16 mouse cellular contexts compared by ENCODE assay signal in the genomic region with DNA sequence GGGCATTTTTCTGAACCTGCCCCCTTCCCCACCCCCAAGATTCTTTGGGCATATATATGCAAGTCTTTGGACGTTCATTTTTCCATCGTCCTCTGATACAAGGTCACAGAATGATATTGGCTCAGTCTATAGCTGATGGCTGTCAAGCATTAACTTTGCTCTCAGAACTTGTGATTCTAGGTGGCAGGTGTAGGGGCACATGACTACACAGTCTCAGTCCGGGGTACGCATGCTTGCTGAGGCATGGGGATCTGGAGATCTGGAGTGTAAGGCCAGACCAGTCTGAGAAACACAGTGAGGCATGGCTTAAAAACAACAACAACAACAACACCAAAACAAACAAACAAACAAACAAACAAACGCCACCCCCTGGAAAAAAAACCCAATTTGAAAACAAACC.
"Had no signal": no experiment of that assay in that cellular context is flagged by ENCODE, and none has a peak within 500 bp of the region (broad histone marks: within the 10 kb centered on the region; RNA-seq: fewer than 3 reads in every experiment).

No protein-coding gene starts in this region.

- ATAC-seq: midbrain, embryonic 13.5 days; midbrain, embryonic 16.5 days had no signal

- H3K27me3 ChIP-seq: kidney, embryonic 15.5 days; liver, embryonic 13.5 days; midbrain, embryonic 13.5 days; neural tube, embryonic 13.5 days had no signal

- H3K9me3 ChIP-seq: kidney, embryonic 15.5 days; liver, embryonic 13.5 days; megakaryocyte, embryonic 14.5 days; midbrain, embryonic 10.5 days; midbrain, embryonic 13.5 days; neural tube, embryonic 13.5 days had no signal

- H3K4me2 ChIP-seq: kidney, embryonic 15.5 days; liver, embryonic 13.5 days; lung, embryonic 14.5 days; midbrain, embryonic 13.5 days; neural tube, embryonic 13.5 days had no signal

- H3K9ac ChIP-seq: kidney, embryonic 15.5 days; liver, embryonic 13.5 days; lung, embryonic 14.5 days; midbrain, embryonic 13.5 days; neural tube, embryonic 13.5 days had no signal

- H3K36me3 ChIP-seq: kidney, embryonic 15.5 days; liver, embryonic 13.5 days; midbrain, embryonic 10.5 days; midbrain, embryonic 13.5 days; neural tube, embryonic 13.5 days had no signal

- H3K27ac ChIP-seq: layer of hippocampus, adult 2 months; left cerebral cortex, adult 2 months; liver, embryonic 13.5 days; macrophage; midbrain, embryonic 10.5 days; midbrain, embryonic 13.5 days; neural tube, embryonic 13.5 days had no signal

- DNase-seq: layer of hippocampus, adult 9-11 months; liver, embryonic 13.5 days; retina, postnatal 1 day; thymus, adult 18-20 months; thymus, postnatal 36 days had no signal

- H3K4me3 ChIP-seq: kidney, embryonic 15.5 days; layer of hippocampus, adult 2 months; left cerebral cortex, adult 2 months; liver, embryonic 13.5 days; megakaryocyte, embryonic 14.5 days; midbrain, embryonic 10.5 days; midbrain, embryonic 13.5 days; myocyte; neural tube, embryonic 13.5 days had no signal

- H3K4me1 ChIP-seq: liver, embryonic 13.5 days; megakaryocyte, embryonic 14.5 days; midbrain, embryonic 13.5 days had no signal
